In the genomic region with DNA sequence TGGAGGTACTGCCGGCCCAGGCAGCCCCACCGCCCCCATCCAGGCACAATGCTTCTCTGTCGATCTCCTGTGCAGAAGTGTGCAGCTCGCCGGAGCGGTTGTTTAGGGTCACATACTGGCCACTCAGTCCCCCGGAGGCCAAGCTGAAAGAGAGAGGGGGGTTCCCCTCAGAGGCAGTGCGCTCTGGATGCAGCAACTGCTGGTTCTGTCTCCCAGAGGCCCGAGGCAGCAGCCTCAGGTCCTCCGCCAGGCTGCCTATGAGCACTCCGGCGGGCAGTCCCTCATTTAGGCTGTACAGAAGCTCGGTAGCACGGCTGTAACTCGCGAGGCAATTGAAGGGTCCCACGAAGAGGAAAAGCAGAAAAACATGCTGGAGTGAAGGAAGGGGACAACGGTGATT, we compare ENCODE assay signal across 8 mouse cellular contexts. TPM values are rescaled to one million over a fixed set of nuclear protein-coding genes. Genes with fewer than 3 reads are reported as not detected.
DNase-seq lines count a peak whose midpoint lies in the region; ATAC-seq lines count a peak whose summit lies in the region.

No protein-coding gene starts in this region.

- H3K4me3 ChIP-seq in kidney, embryonic 15.5 days (replicated peaks), result peak overlapping the region; percentile 42
- H3K4me3 ChIP-seq in heart, embryonic 16.5 days (ENCODE audit: low read length), result peak overlapping the region; percentile 53
- H3K4me3 ChIP-seq in liver, embryonic 13.5 days (replicated peaks), result no peak overlapping the region
- peak overlapping the region; percentile 44 for H3K4me3 ChIP-seq in stomach, embryonic 14.5 days (ENCODE audit: low read depth, low read length)

- no peaks in the 10 kb centered on the region for H3K9me3 ChIP-seq in kidney, embryonic 15.5 days (replicated peaks)
- H3K9me3 ChIP-seq in heart, embryonic 16.5 days (replicated peaks; ENCODE audit: control insufficient read depth, low read length), result no peaks in the 10 kb centered on the region
- no peaks in the 10 kb centered on the region for H3K9me3 ChIP-seq in liver, embryonic 13.5 days (replicated peaks)
- no peaks in the 10 kb centered on the region for H3K9me3 ChIP-seq in stomach, embryonic 14.5 days (ENCODE audit: control insufficient read depth, low read depth, low read length)

- H3K27me3 ChIP-seq in kidney, embryonic 15.5 days, result peaks cover 36% of the 10 kb centered on the region; the same call in 1 of the 2 replicates
- H3K27me3 ChIP-seq in heart, embryonic 16.5 days (ENCODE audit: control insufficient read depth, insufficient read depth, low read length), result peaks cover 13% of the 10 kb centered on the region; the same call in 1 of the 2 replicates
- peaks cover 13% of the 10 kb centered on the region; the same call in 1 of the 2 replicates for H3K27me3 ChIP-seq in liver, embryonic 13.5 days
- H3K27me3 ChIP-seq in stomach, embryonic 14.5 days (ENCODE audit: control insufficient read depth, insufficient read depth, low read length), result no peaks in the 10 kb centered on the region

- no peak overlapping the region for H3K27ac ChIP-seq in kidney, embryonic 15.5 days
- no peak overlapping the region for H3K27ac ChIP-seq in heart, embryonic 16.5 days (ENCODE audit: low read length)
- no peak overlapping the region for H3K27ac ChIP-seq in liver, embryonic 13.5 days
- H3K27ac ChIP-seq in stomach, embryonic 14.5 days (ENCODE audit: low read length), result no peak overlapping the region

- DNase-seq in kidney, adult 9 months, result no peak
- DNase-seq in embryo, embryonic 10 days (ENCODE audit: low spot score), result peak; percentile 54
- no peak for DNase-seq in liver, embryonic 13.5 days
- DNase-seq in lung, postnatal 10 days, result no peak

- peaks cover 21% of the 10 kb centered on the region for H3K4me1 ChIP-seq in kidney, embryonic 15.5 days
- peaks cover 5% of the 10 kb centered on the region; the same call in 1 of the 2 replicates for H3K4me1 ChIP-seq in heart, embryonic 16.5 days (ENCODE audit: control insufficient read depth, insufficient read depth, low read length)
- no peaks in the 10 kb centered on the region for H3K4me1 ChIP-seq in liver, embryonic 13.5 days (replicated peaks)
- peaks cover 10% of the 10 kb centered on the region; the same call in 1 of the 2 replicates for H3K4me1 ChIP-seq in stomach, embryonic 14.5 days (ENCODE audit: control insufficient read depth, insufficient read depth, low read length)

- H3K4me2 ChIP-seq in kidney, embryonic 15.5 days, result peak overlapping the region; percentile 78
- H3K4me2 ChIP-seq in heart, embryonic 16.5 days (ENCODE audit: low read depth, low read length), result peak overlapping the region; percentile 76
- H3K4me2 ChIP-seq in liver, embryonic 13.5 days, result peak overlapping the region; percentile 19
- H3K4me2 ChIP-seq in stomach, embryonic 14.5 days (replicated peaks; ENCODE audit: low read depth, low read length), result peak overlapping the region; percentile 77

- WGBS in kidney, embryonic 15.5 days, result 2% methylated on average over 18 of the region's 18 CpGs
- WGBS in heart, embryonic 16.5 days, result 3% methylated on average over 18 of the region's 18 CpGs
- WGBS in liver, embryonic 13.5 days (ENCODE audit: insufficient replicate concordance), result 5% methylated on average over 18 of the region's 18 CpGs
- WGBS in stomach, embryonic 14.5 days, result under 1% methylated on average over 18 of the region's 18 CpGs

- no peaks in the 10 kb centered on the region for H3K36me3 ChIP-seq in kidney, embryonic 15.5 days
- H3K36me3 ChIP-seq in heart, embryonic 16.5 days (ENCODE audit: control insufficient read depth, insufficient read depth), result no peaks in the 10 kb centered on the region
- no peaks in the 10 kb centered on the region for H3K36me3 ChIP-seq in liver, embryonic 13.5 days
- H3K36me3 ChIP-seq in stomach, embryonic 14.5 days (ENCODE audit: control insufficient read depth, insufficient read depth, low read length), result no peaks in the 10 kb centered on the region

- peak; percentile 80 for ATAC-seq in kidney, embryonic 15.5 days (replicated peaks; ENCODE audit: low FRiP score)
- ATAC-seq in heart, embryonic 16.5 days (replicated peaks; ENCODE audit: extremely low read depth, insufficient read depth, low FRiP score), result no peak; the same call in 1 of the 2 replicates
- no peak for ATAC-seq in liver, embryonic 13.5 days (ENCODE audit: low read depth)
- 0 out of 2 replicates have a peak, but pooled peaks have one; percentile 14 for ATAC-seq in stomach, embryonic 14.5 days (ENCODE audit: insufficient number of reproducible peaks, insufficient read depth, low FRiP score, low read depth)
- ATAC-seq in erythroblast, adult 5-6 weeks (replicated peaks; ENCODE audit: low FRiP score, poor library complexity, severe bottlenecking), result no peak

- H3K9ac ChIP-seq in kidney, embryonic 15.5 days, result no peak overlapping the region
- H3K9ac ChIP-seq in heart, embryonic 16.5 days (ENCODE audit: low read length), result peak overlapping the region; percentile 10
- no peak overlapping the region for H3K9ac ChIP-seq in liver, embryonic 13.5 days
- H3K9ac ChIP-seq in stomach, embryonic 14.5 days (replicated peaks; ENCODE audit: low read depth, low read length), result 0 out of 2 replicates have a peak overlapping the region, but pooled peaks have one; percentile 30

RNA-seq across cellular contexts. Expression of a gene that starts 1.8 kb away (rescaled TPM):
- 0.45 and 0.57 TPM in 2 replicates for polyA plus RNA-seq in kidney, embryonic 15.5 days (2015; fragmentation: Nextera tagmentation; extraction: Ambion mirVana)
- polyA plus RNA-seq in heart, embryonic 16.5 days (2015; fragmentation: Nextera tagmentation; extraction: Ambion mirVana), result 1.3 and 1.6 TPM in 2 replicates
- 0.06 and 0.08 TPM in 2 replicates for polyA plus RNA-seq in liver, embryonic 13.5 days (2015; fragmentation: Nextera tagmentation; extraction: Ambion mirVana)
- polyA plus RNA-seq in stomach, embryonic 14.5 days (2014; fragmentation: Nextera tagmentation; extraction: Ambion mirVana), result 3.1 and 3.4 TPM in 2 replicates
- total RNA-seq in erythroblast, adult 5-6 weeks (2015; ENCODE audit: low replicate concordance), result not detected in 2 replicates
- total RNA-seq in erythroblast, adult 5-6 weeks (2017; ENCODE audit: low replicate concordance), result not detected in 2 replicates

Comparison
In these comparisons a context has a peak if more than half of its experiments do, and no peak if none do; other contexts are left out.
1. ATAC-seq: peak in kidney, embryonic 15.5 days (single experiment) and stomach, embryonic 14.5 days (single experiment); none in heart, embryonic 16.5 days (single experiment), liver, embryonic 13.5 days (single experiment) and erythroblast, adult 5-6 weeks (single experiment).
2. H3K4me2 ChIP-seq: peak in every context shown above with its lines; median percentile 78 in kidney, embryonic 15.5 days; 77 in stomach, embryonic 14.5 days; 76 in heart, embryonic 16.5 days; 19 in liver, embryonic 13.5 days.
3. H3K9ac ChIP-seq: peak in heart, embryonic 16.5 days (single experiment) and stomach, embryonic 14.5 days (single experiment); none in kidney, embryonic 15.5 days (single experiment) and liver, embryonic 13.5 days (single experiment).